Mouse (Mus musculus): ENCODE data around the gene Pold4.

- no peak for TF ChIP-seq CTCF (IDR thresholded peaks at IDR 0.05; ENCODE audit: borderline replicate concordance, control insufficient read depth, extremely low read depth, insufficient read depth, low read length, poor library complexity)
- no peak for TF ChIP-seq POLR2A (IDR thresholded peaks at IDR 0.05; ENCODE audit: control insufficient read depth, extremely low read depth, insufficient read depth, low read length, poor library complexity)
These were observed 26.8 kb upstream of the Pold4 start for GRCm38 (mm10) chr19:4204889-4205288.

All from thymus, adult 2 months (tissue).